Mouse (Mus musculus): Measurements from ENCODE around the gene Spata25. TPM values are rescaled to one million over a fixed set of nuclear protein-coding genes. Genes with fewer than 3 reads are reported as not detected.

Spata25 gene
- total RNA-seq, 1 experiment: 1.1 TPM

- peaks cover 10 to 35% of the 10 kb centered on the region in 2 experiments for H3K4me1 ChIP-seq (ENCODE audit: control insufficient read depth in 2 of 2, insufficient read depth in 2 of 2, low read length in 2 of 2, poor library complexity in 1 of 2)
- DNase-seq (ENCODE audit: low read depth, low spot score): peak; percentile 97
- H3K27ac ChIP-seq (ENCODE audit: insufficient read depth, low read depth, low read length, poor library complexity, severe bottlenecking): peak within 1 kb of the TSS; percentile 99
- TF ChIP-seq HCFC1 (IDR thresholded peaks at IDR 0.05; ENCODE audit: borderline replicate concordance, insufficient read depth, low read length) (0 out of 2 replicates have a peak, but pooled peaks have one; percentile 32), MAFK (IDR thresholded peaks at IDR 0.05; ENCODE audit: insufficient read depth, low read depth, low read length) (no peak)
- H3K9me3 ChIP-seq (ENCODE audit: control insufficient read depth, insufficient read depth, low read depth, low read length): no peaks in the 10 kb centered on the region
- in situ Hi-C loops (cut with MboI; ENCODE audit: low sequenced_read_pairs in 2 of 2, unreplicated experiment in 2 of 2): no loop called here
- peak within 1 kb of the TSS; percentile 86 to 98 for H3K4me3 ChIP-seq (ENCODE audit: insufficient read depth in 1 of 2, low read depth in 1 of 2, low read length in 2 of 2, poor library complexity in 1 of 2, severe bottlenecking in 1 of 2)
- H3K36me3 ChIP-seq (ENCODE audit: control insufficient read depth, insufficient read depth, low read length, poor library complexity, severe bottlenecking): peaks cover 43% of the 10 kb centered on the region
- H3K9ac ChIP-seq (ENCODE audit: insufficient read depth, low read depth, low read length, poor library complexity, severe bottlenecking): peak within 1 kb of the TSS; percentile 99
These were observed 5.6 kb downstream of the Spata25 start, which contains the start of gene Zswim1 for GRCm38 (mm10) chr2:164822636-164823165. Gene Zswim1, plus strand, starts transcription at chr2:164822686.

GRCm38 (mm10) chr2:164821060-164821459 lies 7.3 kb downstream of the Spata25 start:
- DNase-seq (ENCODE audit: low read depth, low spot score): no peak
- no peak overlapping the region; the same call in 1 of the 2 replicates for H3K9ac ChIP-seq (ENCODE audit: insufficient read depth, low read depth, low read length, poor library complexity, severe bottlenecking)
- in situ Hi-C loops (cut with MboI; ENCODE audit: low sequenced_read_pairs in 2 of 2, unreplicated experiment in 2 of 2): no loop called here
- H3K4me3 ChIP-seq (ENCODE audit: insufficient read depth in 1 of 2, low read depth in 1 of 2, low read length in 2 of 2, poor library complexity in 1 of 2, severe bottlenecking in 1 of 2): no peak overlapping the region
- H3K4me1 ChIP-seq (ENCODE audit: control insufficient read depth in 2 of 2, insufficient read depth in 2 of 2, low read length in 2 of 2, poor library complexity in 1 of 2): peaks cover 13 to 31% of the 10 kb centered on the region in 2 experiments
- H3K36me3 ChIP-seq (ENCODE audit: control insufficient read depth, insufficient read depth, low read length, poor library complexity, severe bottlenecking): peaks cover 27% of the 10 kb centered on the region
- no peaks in the 10 kb centered on the region for H3K9me3 ChIP-seq (ENCODE audit: control insufficient read depth, insufficient read depth, low read depth, low read length)
- no peak for TF ChIP-seq ZC3H11A (IDR thresholded peaks at IDR 0.05; ENCODE audit: borderline replicate concordance, low read depth, low read length)
- no peak for TF ChIP-seq MAFK (IDR thresholded peaks at IDR 0.05; ENCODE audit: insufficient read depth, low read depth, low read length)
- no peak for TF ChIP-seq ZNF384 (IDR thresholded peaks at IDR 0.05; ENCODE audit: low read depth, low read length)
- TF ChIP-seq CHD2 (IDR thresholded peaks at IDR 0.05; ENCODE audit: low read depth, low read length): no peak
- no peak for TF ChIP-seq HCFC1 (IDR thresholded peaks at IDR 0.05; ENCODE audit: borderline replicate concordance, insufficient read depth, low read length)
- H3K27ac ChIP-seq (ENCODE audit: insufficient read depth, low read depth, low read length, poor library complexity, severe bottlenecking): peak overlapping the region; percentile 4; the same call in 1 of the 2 replicates

GRCm38 (mm10) chr2:164817703-164818102 lies 10.6 kb downstream of the Spata25 start:
- Histone ChIP-seq H3K9ac (ENCODE audit: insufficient read depth, low read depth, low read length, poor library complexity, severe bottlenecking) (no peak overlapping the region), H3K36me3 (ENCODE audit: control insufficient read depth, insufficient read depth, low read length, poor library complexity, severe bottlenecking) (peaks cover 17% of the 10 kb centered on the region; the same call in 1 of the 2 replicates), H3K9me3 (ENCODE audit: control insufficient read depth, insufficient read depth, low read depth, low read length) (no peaks in the 10 kb centered on the region), H3K4me3 (ENCODE audit: insufficient read depth in 1 of 2, low read depth in 1 of 2, low read length in 2 of 2, poor library complexity in 1 of 2, severe bottlenecking in 1 of 2) (no peak overlapping the region), H3K4me1 (ENCODE audit: control insufficient read depth in 2 of 2, insufficient read depth in 2 of 2, low read length in 2 of 2, poor library complexity in 1 of 2) (peaks cover 7 to 31% of the 10 kb centered on the region in 2 experiments; a peak in 3 of 4 replicates), H3K27ac (ENCODE audit: insufficient read depth, low read depth, low read length, poor library complexity, severe bottlenecking) (peak overlapping the region; percentile 34; the same call in 1 of the 2 replicates)
- DNase-seq (ENCODE audit: low read depth, low spot score): no peak
- no peak for TF ChIP-seq HCFC1 (IDR thresholded peaks at IDR 0.05; ENCODE audit: borderline replicate concordance, insufficient read depth, low read length)
- TF ChIP-seq MAFK (IDR thresholded peaks at IDR 0.05; ENCODE audit: insufficient read depth, low read depth, low read length): no peak
- no peak for TF ChIP-seq ZC3H11A (IDR thresholded peaks at IDR 0.05; ENCODE audit: borderline replicate concordance, low read depth, low read length)
- no peak for TF ChIP-seq CHD2 (IDR thresholded peaks at IDR 0.05; ENCODE audit: low read depth, low read length)
- TF ChIP-seq ZNF384 (IDR thresholded peaks at IDR 0.05; ENCODE audit: low read depth, low read length): no peak
- in situ Hi-C loops (cut with MboI; ENCODE audit: low sequenced_read_pairs in 2 of 2, unreplicated experiment in 2 of 2): no loop called here

GRCm38 (mm10) chr2:164817206-164817605 lies 11.1 kb downstream of the Spata25 start:
- in situ Hi-C loops (cut with MboI; ENCODE audit: low sequenced_read_pairs in 2 of 2, unreplicated experiment in 2 of 2): no loop called here
- H3K9me3 ChIP-seq (ENCODE audit: control insufficient read depth, insufficient read depth, low read depth, low read length): no peaks in the 10 kb centered on the region
- no peak for DNase-seq (ENCODE audit: low read depth, low spot score)
- H3K36me3 ChIP-seq (ENCODE audit: control insufficient read depth, insufficient read depth, low read length, poor library complexity, severe bottlenecking): peaks cover 21% of the 10 kb centered on the region; the same call in 1 of the 2 replicates
- TF ChIP-seq ZC3H11A (IDR thresholded peaks at IDR 0.05; ENCODE audit: borderline replicate concordance, low read depth, low read length): no peak
- no peak for TF ChIP-seq MAFK (IDR thresholded peaks at IDR 0.05; ENCODE audit: insufficient read depth, low read depth, low read length)
- no peak for TF ChIP-seq ZNF384 (IDR thresholded peaks at IDR 0.05; ENCODE audit: low read depth, low read length)
- no peak for TF ChIP-seq HCFC1 (IDR thresholded peaks at IDR 0.05; ENCODE audit: borderline replicate concordance, insufficient read depth, low read length)
- no peak for TF ChIP-seq CHD2 (IDR thresholded peaks at IDR 0.05; ENCODE audit: low read depth, low read length)
- peaks cover 7 to 31% of the 10 kb centered on the region in 2 experiments; a peak in 3 of 4 replicates for H3K4me1 ChIP-seq (ENCODE audit: control insufficient read depth in 2 of 2, insufficient read depth in 2 of 2, low read length in 2 of 2, poor library complexity in 1 of 2)
- H3K27ac ChIP-seq (ENCODE audit: insufficient read depth, low read depth, low read length, poor library complexity, severe bottlenecking): no peak overlapping the region; the same call in 1 of the 2 replicates
- no peak overlapping the region for H3K9ac ChIP-seq (ENCODE audit: insufficient read depth, low read depth, low read length, poor library complexity, severe bottlenecking)
- H3K4me3 ChIP-seq (ENCODE audit: insufficient read depth in 1 of 2, low read depth in 1 of 2, low read length in 2 of 2, poor library complexity in 1 of 2, severe bottlenecking in 1 of 2): no peak overlapping the region

Measured in ES-E14 (cell line).